Mouse (Mus musculus) heart, adult 18-20 months (tissue): ENCODE measurements around the gene 2310003L06Rik. TPM values are rescaled to one million over a fixed set of nuclear protein-coding genes. Genes with fewer than 3 reads are reported as not detected.

Experiments
- DNase-seq, 2 experiments: peaks; one replicate each; pipeline ENCODE4 v3.0.0; 2021 to 2022; ENCODE audit warnings: mixed read lengths in 1 of 2
- long read RNA-seq, 2 experiments: library from polyadenylated mRNA; stranded (forward); transcript quantifications; one replicate each; pipeline ENCODE4 v2.0.0; 2021
- total RNA-seq, 2 experiments: library from RNA; stranded (reverse); gene quantifications; 2 replicates each; pipeline ENCODE4 v1.2.3; 2021

2310003L06Rik gene
- total RNA-seq = not detected
- long read RNA-seq, experiment 1 = 0 reads
- long read RNA-seq, experiment 2 = 0 reads

GRCm38 (mm10) chr5:87969201-87969600 is at the start of gene 2310003L06Rik, which contains the start of gene Gm28434:
2310003L06Rik (plus strand) TSS chr5:87969459.
Gm28434 (plus strand) TSS chr5:87969517.
- DNase-seq = no peak

GRCm38 (mm10) chr5:87925372-87925771 is 43.9 kb upstream of the 2310003L06Rik start, which contains the start of gene Csn3:
Csn3 (plus strand) TSS chr5:87925579.
- no peak for DNase-seq

GRCm38 (mm10) chr5:87931603-87932002 is 37.7 kb upstream of the 2310003L06Rik start:
- DNase-seq = no peak

GRCm38 (mm10) chr5:87940752-87941151 is 28.5 kb upstream of the 2310003L06Rik start:
- DNase-seq = no peak

DNA sequence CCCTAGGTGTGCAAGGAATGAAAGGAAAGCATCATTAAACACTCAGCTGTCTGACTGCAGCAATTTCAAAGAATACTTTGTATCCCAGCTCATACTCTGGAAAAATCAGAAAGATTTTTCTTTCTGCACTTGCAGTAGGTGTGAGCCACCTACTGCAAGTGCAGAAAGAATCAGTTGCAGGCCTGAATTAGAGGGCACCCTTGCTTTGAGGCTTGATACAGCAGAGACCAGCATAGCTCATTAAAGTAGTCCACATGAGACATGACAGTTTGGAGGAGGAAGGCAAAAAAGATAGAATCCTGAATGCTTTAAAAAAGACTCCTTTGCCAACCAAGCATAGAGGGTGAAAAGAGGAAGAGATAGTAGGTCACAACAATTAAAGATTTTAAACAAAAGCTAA is 26.7 kb upstream of the 2310003L06Rik start:
- DNase-seq = no peak

GRCm38 (mm10) chr5:87951836-87952235 is 17.4 kb upstream of the 2310003L06Rik start:
- no peak for DNase-seq

DNA sequence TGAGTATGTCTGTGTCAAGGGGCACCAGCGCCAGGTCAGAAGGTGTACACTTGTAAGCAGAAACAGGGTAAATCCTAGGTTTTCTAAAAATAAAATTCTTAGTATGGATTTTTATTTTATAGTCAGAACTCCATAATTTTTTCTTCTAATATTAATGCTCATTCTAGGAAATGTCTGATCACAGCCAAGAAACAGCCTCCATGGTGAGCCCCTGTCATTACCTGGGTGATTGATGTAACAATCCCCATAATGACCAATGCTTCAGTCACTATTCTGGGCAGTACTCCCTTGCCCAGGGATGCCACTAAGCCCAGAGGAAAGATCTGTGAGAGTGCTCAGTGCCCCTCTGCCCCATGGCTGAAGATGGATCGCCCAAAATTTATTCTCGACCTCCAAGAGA is 9.9 kb downstream of the 2310003L06Rik start, which contains the start of gene Cabs1:
Gene Cabs1 (plus strand): TSS at position 301 of the 400 bp plus-strand sequence.
- no peak for DNase-seq

- no peak for DNase-seq
These were observed 13.4 kb downstream of the 2310003L06Rik start for GRCm38 (mm10) chr5:87982468-87983214.

DNA sequence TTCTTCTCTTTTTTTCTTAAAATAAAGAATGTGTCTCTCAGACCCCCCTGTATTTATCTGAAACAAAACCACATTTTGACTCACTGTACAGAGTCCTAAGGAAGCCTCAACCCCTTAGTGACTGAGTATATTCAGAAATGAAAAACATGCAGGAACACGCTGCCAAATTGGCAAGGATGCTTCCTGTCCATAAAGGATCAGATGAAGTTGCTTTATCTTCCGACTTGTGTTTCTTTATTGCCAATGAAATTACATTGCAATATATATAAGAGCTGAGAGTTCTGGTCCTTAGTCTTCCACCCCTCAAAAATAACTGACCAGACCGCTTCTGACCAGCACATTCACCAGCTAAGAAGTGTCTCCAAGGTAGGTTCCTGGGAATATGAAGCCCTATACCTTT is 33.0 kb downstream of the 2310003L06Rik start, which contains the start of gene Smr3a:
Gene Smr3a (plus strand): TSS at position 301 of the 400 bp plus-strand sequence.
- no peak for DNase-seq

- DNase-seq = no peak
These were observed 36.0 kb downstream of the 2310003L06Rik start for GRCm38 (mm10) chr5:88005241-88005640.

Other genes with a start within 250 kb of the 2310003L06Rik start
- not detected for gene Csn1s2a, start 194.9 kb upstream of the 2310003L06Rik start, total RNA-seq
- gene Csn1s2b, start 161.4 kb upstream of the 2310003L06Rik start, total RNA-seq = not detected
- gene Prr27, start 143.8 kb upstream of the 2310003L06Rik start, total RNA-seq = not detected
- not detected for gene Odam, start 84.4 kb upstream of the 2310003L06Rik start, total RNA-seq
- gene Csn3, start 43.9 kb upstream of the 2310003L06Rik start, total RNA-seq = not detected
- gene Gm28434, start 58 bp downstream of the 2310003L06Rik start, total RNA-seq = not detected
- gene Cabs1, start 10.0 kb downstream of the 2310003L06Rik start, total RNA-seq = not detected
- not detected for gene Smr3a, start 33.1 kb downstream of the 2310003L06Rik start, total RNA-seq
- gene Smr2, start 117.1 kb downstream of the 2310003L06Rik start, total RNA-seq = not detected
- not detected for gene Gm11116, start 142.1 kb downstream of the 2310003L06Rik start, total RNA-seq
- gene Gm11115, start 184.6 kb downstream of the 2310003L06Rik start, total RNA-seq = not detected